Mouse (Mus musculus) layer of hippocampus, postnatal 14 days (tissue): ENCODE data around the gene Ggta1. TPM values are rescaled to one million over a fixed set of nuclear protein-coding genes. Genes with fewer than 3 reads are reported as not detected.
A peak's percentile ranks its signal among the peaks of the same experiment; 100 is the strongest.
"Not testable (repeated sequence)": the region's sequence is repeated elsewhere in the genome, so short reads cannot be mapped to it uniquely, and the experiment has no call there.

ENCODE experiments used
- DNase-seq, 2 experiments: peaks; one replicate each; pipeline ENCODE4 v3.0.0; 2021 to 2022; ENCODE audit warnings: low spot score in 2 of 2, mixed read lengths in 1 of 2
- total RNA-seq, 2 experiments: library from RNA; stranded (reverse); gene quantifications; 2 replicates each; pipeline ENCODE4 v1.2.3; 2021

The Ggta1 gene
- total RNA-seq, 2 experiments from 2014 or later: 2.8 to 3.8 TPM

- no peak for DNase-seq
Observed at GRCm38 (mm10) chr2:35461971-35462787, 852 bp downstream of the Ggta1 start.

DNA sequence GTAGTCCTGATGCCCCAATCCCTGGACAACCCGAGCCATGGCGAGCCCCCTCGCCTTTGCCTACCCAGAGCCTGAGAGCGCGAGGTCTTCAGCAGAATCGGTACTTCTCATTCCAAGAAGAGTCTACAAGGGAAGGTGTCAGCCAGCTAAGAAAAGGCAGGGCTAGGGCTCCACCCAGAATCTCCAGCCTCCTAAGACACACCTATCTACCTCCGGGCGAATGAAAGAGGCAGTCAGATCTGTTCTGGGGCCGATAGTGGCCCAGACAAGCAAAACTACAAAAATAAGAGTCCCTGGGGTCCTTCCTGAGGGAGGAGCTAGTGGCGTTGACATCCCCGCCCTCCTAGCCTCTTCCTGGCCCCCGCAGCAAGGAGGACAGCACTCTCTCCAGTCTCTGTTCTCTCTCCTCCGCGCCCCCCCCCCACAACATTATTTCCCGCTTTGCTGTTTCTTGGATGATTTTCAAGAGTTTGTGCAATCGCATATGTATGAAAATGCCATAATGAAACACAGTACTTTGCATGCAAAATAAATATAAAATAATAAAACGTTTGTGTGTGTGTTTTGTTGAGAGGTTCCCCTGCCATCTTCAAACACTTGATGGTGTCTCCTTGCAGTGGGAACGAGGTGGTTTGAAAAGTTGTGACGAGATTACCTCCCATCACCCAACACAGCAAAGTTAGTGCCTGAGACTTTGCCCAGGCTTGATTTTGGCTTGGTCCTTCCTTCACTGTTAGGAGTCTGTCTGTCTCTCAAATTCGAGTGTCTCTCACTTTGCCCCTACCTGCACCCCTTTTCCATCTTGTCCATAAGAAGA lies 1.7 kb downstream of the Ggta1 start:
- no peak for DNase-seq

GRCm38 (mm10) chr2:35460378-35460880 lies 2.6 kb downstream of the Ggta1 start:
- no peak for DNase-seq

GRCm38 (mm10) chr2:35459316-35459715 lies 3.7 kb downstream of the Ggta1 start:
- no peak for DNase-seq

GRCm38 (mm10) chr2:35458421-35458820 lies 4.6 kb downstream of the Ggta1 start:
- no peak for DNase-seq

DNA sequence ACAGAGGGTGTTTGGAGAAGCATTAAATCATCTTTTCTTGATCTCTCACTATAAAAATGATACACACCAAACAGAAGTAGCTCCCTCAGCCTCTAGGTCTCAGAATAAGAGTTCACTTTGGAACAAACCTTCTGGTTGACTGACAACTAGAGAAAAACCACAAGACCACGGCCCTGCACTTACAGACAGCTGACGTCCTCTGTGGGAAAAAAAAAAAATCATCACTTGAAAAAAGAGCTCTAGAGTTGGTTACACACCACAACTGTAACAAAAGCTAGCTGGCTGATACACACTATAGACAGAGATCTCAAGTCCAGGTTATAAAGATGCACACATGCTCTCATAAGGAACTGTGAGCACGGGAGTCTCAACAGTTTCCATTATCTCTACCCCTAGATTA lies 9.3 kb downstream of the Ggta1 start:
- DNase-seq: no peak

GRCm38 (mm10) chr2:35452695-35453094 lies 10.3 kb downstream of the Ggta1 start:
- not testable (repeated sequence) for DNase-seq

GRCm38 (mm10) chr2:35451484-35452050 lies 11.5 kb downstream of the Ggta1 start:
- no peak for DNase-seq

DNA sequence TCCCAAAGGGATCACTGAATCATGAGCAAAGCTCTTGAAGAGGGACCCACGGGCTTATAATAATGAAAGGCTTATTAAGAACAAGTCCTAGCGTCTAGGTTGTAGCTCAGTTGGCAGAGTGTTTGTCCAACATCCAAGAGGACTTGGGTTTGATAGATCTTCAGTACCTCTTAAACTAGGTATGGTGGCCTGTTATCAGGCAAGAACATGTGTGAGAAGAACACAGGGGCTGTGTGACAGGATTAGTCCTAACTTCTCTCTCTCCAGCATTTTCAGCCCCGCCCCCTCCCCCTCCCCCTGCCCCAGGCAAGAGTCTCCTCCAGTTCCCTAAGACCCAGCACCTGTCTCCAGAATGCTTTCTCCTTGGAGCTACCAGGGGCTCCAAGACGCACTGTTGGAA lies 12.2 kb downstream of the Ggta1 start:
- no peak for DNase-seq

DNA sequence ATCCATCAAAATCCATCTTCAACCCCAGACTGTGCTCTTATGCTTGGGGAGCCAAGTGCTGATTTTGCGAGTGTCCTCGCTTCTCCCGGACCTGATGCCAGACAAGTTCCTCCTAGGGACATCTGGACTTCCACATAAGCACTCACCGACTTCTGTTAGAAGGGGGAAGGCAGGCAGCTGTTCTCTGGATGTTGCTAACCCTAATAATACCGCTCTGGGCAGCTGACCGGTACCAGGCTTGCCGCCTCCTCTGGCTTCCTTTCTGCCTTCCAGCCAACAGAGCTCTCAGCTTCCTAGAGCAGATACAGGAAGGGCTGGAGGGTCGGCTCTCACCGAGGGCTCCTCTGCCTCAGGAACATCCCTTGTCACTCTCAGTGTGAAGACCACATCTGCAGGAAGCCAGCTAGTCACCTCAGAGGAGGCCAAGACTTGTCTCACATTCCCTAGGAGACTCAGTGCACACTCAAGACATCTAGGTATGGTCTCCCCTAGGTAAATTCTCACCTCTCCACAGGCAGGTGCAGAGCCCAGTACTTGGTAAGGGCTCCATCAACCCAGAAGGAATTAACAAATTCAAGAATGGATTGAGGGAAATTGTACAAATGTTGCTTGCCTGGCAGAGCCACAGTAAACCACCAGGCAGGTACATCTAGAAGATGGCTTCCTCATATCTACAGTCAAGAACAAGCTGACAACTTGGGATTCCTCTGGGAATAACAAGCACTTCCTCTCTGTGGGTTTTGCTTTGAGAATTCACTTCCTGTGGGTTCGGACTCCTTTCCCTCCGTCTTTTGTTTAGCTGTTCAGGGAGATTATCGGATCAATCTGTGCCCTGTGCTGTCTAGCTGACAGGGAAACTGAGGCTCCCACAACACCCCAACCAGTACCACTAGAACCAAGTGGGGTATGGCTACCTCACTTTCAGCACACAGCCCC lies 13.1 kb downstream of the Ggta1 start:
- DNase-seq: peak in 1 of 2 experiments; percentile 15

GRCm38 (mm10) chr2:35448914-35449670 lies 13.9 kb downstream of the Ggta1 start:
- no peak for DNase-seq

GRCm38 (mm10) chr2:35448215-35448913 lies 14.7 kb downstream of the Ggta1 start:
- no peak for DNase-seq

- no peak for DNase-seq
Observed at GRCm38 (mm10) chr2:35447453-35447852, 15.6 kb downstream of the Ggta1 start.

DNA sequence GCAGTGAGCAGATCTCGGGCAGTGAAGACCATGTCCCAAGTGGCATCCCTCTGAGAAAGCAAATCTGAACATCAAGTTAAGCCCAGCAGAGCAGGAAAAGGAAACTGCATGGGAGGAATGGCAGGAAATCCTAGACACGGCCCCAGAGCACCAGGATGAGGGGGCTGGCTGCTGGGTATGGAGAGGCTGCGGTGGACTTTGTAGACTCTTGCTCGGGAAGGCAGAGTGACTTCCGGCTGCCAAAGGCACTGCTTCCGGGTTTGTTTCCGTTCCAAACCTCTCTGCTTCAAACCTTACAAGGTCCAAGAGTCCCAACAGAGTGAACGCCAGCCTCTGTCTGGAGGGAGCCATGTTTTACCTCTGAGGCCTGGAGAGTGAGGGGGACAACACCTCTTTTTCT lies 16.2 kb downstream of the Ggta1 start:
- no peak for DNase-seq

DNA sequence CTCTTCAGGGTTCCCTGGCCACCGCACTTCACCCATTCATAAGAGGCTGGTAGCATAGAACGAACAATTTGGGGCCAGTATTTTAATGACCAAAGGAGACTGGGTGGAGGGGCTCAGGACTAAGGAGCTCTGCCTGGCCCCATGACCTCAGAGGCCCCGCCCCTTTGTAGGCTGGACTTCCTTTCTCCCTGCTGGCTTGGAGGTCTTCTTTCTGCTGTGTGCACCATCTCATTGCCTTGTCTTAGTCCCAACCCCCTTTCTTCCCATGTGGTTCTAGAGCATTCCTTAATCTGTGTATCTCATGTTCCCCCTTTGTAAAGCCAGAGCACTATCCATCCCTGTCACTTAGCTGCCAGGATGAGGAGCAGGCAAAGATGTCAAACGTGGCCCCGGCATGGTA lies 16.7 kb downstream of the Ggta1 start:
- DNase-seq: no peak

DNA sequence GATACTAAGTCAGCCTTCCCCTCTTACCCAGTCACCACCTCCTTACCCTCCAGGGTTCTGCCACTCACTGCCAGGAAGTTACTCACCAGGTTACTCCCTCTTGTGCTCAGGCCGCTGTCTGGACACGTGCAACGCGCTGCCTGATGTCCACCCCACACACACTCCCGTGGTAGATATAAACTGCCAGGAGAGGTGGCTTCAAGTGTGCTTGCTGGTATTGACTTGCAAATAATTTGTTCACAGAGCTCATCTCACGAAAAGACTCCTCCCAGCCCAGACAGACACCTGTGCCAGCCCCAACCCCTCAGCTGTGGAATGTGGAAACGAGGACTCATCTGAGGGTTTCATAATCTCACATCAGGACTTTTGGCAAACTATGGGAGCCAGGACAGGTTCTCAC lies 17.4 kb downstream of the Ggta1 start:
- DNase-seq: no peak

DNA sequence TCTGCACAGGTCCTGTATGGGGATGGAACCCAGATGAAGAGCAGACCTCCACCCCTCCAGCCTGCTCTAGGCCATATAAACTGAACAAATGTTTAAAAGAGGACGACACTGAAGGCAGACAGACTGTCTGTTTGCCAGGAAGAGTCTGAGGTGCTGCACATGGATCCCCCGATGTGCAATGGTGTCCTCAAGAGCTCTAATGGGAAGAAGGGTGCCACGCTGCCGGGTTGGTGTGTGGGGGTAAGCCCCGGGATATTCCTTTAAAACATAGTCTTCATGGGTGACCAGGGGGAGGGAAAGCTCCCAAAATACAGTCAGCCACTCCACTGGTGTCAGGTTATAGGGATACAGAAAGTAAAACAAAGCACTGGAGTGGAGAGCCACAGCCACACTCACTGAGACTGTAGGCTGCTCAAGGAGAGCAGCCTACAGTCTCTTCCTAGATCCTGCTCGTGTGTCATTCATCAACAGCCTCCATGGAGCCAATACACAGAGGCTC lies 18.2 kb downstream of the Ggta1 start:
- no peak for DNase-seq

DNA sequence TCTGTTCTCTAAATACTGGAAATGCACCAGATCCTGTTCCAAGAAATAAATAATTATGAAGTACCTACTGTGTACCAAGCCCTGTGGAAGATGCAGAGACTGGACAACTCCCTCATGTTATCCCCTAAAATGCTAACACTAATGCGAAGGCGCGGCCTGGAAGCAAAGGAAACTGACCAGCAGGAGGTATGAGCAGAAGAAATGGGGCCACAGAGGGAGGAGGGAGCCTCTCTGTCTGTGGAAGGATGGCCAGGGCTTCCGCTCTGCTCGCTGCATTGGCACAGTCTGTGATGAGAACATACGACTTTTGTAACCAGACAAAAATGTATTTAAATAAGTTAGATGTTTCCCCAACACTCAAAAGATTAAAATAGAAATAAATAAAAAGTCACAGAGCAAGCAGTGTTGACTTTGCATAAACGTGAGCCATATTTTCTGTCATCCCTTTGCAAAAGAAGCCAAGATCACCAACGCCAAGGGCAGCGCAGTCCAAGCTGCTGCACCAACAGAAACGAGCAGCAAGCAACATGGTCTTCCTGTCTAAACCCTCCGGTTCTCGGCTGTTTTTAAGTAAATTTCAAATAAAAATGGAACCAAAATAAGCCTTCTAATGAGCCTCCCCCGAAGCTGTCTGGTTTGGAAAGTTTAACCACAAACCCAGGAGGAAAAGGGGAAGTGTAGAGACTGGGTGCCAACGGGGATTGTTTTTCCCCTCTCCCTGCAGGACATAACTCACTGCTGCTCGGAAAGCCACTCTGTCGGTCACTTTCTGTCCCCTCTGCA lies 18.9 kb downstream of the Ggta1 start:
- DNase-seq: no peak
